Mouse (Mus musculus) cerebellum, adult 2 months (tissue): ENCODE data around the gene Chrnb2.

ENCODE experiments used
- CTCF ChIP-seq: fragments of 200-500 bp; IDR thresholded peaks from 2 replicates; pipeline ENCODE4 v1.5.1; 2011; ENCODE audit warnings: low read depth, mild to moderate bottlenecking, control low read depth, low read length, moderate library complexity, borderline replicate concordance; ENCODE audit not compliant: insufficient read depth
- POLR2A ChIP-seq: fragments of 200-500 bp; IDR thresholded peaks from 2 replicates; pipeline ENCODE4 v1.6.1; 2011; ENCODE audit warnings: low read length, control low read depth, borderline replicate concordance; ENCODE audit not compliant: insufficient read depth

DNA sequence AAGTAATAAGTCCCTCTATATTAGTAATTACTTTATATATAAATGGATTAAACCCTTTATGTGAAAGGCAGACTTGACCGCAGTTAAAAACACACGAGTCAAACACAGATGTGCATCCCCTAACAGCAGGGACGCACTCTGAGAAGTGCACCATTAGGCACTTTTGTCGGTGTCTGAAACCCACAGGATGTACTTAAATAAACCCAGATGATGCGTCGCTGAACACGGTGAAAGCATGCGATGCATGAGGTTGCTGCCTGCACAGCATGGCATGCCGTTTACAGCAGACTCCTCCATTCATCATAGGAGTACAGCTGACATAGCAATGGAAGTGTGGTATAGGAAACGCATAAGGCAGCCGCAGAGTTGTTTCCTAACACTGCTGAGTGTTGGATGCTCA lies 64.0 kb downstream of the Chrnb2 start:
- TF ChIP-seq POLR2A: no peak
- no peak for TF ChIP-seq CTCF
